Mouse (Mus musculus) ES-E14 (cell line): ENCODE results near the gene Cd163.

Source experiments
- CHD2 ChIP-seq: IDR thresholded peaks from 2 replicates; pipeline ENCODE4 v1.6.1; 2014; ENCODE audit warnings: mild to moderate bottlenecking, low read depth, low read length, inconsistent platforms
- HCFC1 ChIP-seq: IDR thresholded peaks from 2 replicates; pipeline ENCODE4 v1.6.1; 2012; ENCODE audit warnings: low read length, inconsistent platforms, borderline replicate concordance; ENCODE audit not compliant: insufficient read depth
- MAFK ChIP-seq: IDR thresholded peaks from 2 replicates; pipeline ENCODE4 v1.6.1; 2014; ENCODE audit warnings: mild to moderate bottlenecking, low read depth, low read length, inconsistent platforms; ENCODE audit not compliant: insufficient read depth
- ZC3H11A ChIP-seq: IDR thresholded peaks from 2 replicates; pipeline ENCODE4 v1.6.1; 2012; ENCODE audit warnings: low read depth, mild to moderate bottlenecking, inconsistent platforms, low read length, borderline replicate concordance
- ZNF384 ChIP-seq: IDR thresholded peaks from 2 replicates; pipeline ENCODE4 v1.6.1; 2012; ENCODE audit warnings: low read depth, low read length, inconsistent platforms

DNA sequence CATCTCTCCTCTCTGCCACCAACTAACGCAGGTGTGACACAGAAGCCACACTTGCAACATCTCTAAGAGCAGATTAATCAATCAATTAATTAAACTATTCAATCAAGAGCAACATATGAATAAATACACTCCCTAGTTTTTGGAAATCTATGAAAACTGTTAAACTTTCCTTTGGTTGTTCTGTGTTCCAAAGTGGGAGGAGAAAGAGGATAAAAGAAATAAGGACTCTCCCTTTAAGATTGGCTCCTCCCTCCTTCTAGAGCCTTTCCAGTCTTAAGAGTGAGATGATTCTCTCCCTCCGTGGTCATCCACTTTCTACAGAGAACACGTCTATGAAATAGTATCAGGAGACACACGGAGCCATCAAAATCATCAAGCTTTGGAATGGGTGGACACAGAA lies at the start of gene Cd163:
- TF ChIP-seq ZC3H11A (no peak), CHD2 (no peak), MAFK (no peak), HCFC1 (no peak), ZNF384 (no peak)
